Mouse (Mus musculus) liver, adult 2 months (tissue): ENCODE measurements around the gene Mgat2.
"Not testable (repeated sequence)": the region's sequence is repeated elsewhere in the genome, so short reads cannot be mapped to it uniquely, and the experiment has no call there.

Experiments used
- CTCF ChIP-seq: fragments of 200-500 bp; IDR thresholded peaks from 2 replicates; pipeline ENCODE4 v1.5.1; 2011; ENCODE audit warnings: low read depth, low read length, control low read depth
- POLR2A ChIP-seq: fragments of 200-500 bp; IDR thresholded peaks from 2 replicates; pipeline ENCODE4 v1.6.1; 2011; ENCODE audit warnings: low read length, control low read depth; ENCODE audit not compliant: insufficient read depth; ENCODE audit errors: extremely low read depth

GRCm38 (mm10) chr12:69163586-69163985 is 20.4 kb upstream of the Mgat2 start:
- TF ChIP-seq CTCF, POLR2A: not testable (repeated sequence)
